Mouse (Mus musculus): ENCODE data around the gene Spint2. TPM values are rescaled to one million over a fixed set of nuclear protein-coding genes. Genes with fewer than 3 reads are reported as not detected.

Gene Spint2
- total RNA-seq, 1 experiment from 2014 or later = 31.5 TPM

GRCm38 (mm10) chr7:29280801-29281200, 911 bp downstream of the Spint2 start:
- peak; percentile 19 for DNase-seq

- peak; percentile 29 for DNase-seq
Measured at GRCm38 (mm10) chr7:29279924-29280323, 1.8 kb downstream of the Spint2 start.

GRCm38 (mm10) chr7:29279261-29279660, 2.5 kb downstream of the Spint2 start:
- DNase-seq = no peak

GRCm38 (mm10) chr7:29277510-29277909, 4.2 kb downstream of the Spint2 start:
- no peak for DNase-seq

GRCm38 (mm10) chr7:29276715-29277114, 5.0 kb downstream of the Spint2 start:
- no peak for DNase-seq

GRCm38 (mm10) chr7:29271687-29272465, 9.8 kb downstream of the Spint2 start:
- DNase-seq = no peak

GRCm38 (mm10) chr7:29270445-29270844, 11.3 kb downstream of the Spint2 start:
- no peak for DNase-seq

GRCm38 (mm10) chr7:29266931-29267330, 14.8 kb downstream of the Spint2 start:
- no peak for DNase-seq

- no peak for DNase-seq
Measured at GRCm38 (mm10) chr7:29265636-29266035, 16.1 kb downstream of the Spint2 start.

- DNase-seq = no peak
Measured at GRCm38 (mm10) chr7:29263831-29264230, 17.9 kb downstream of the Spint2 start.

GRCm38 (mm10) chr7:29262151-29262550, 19.6 kb downstream of the Spint2 start:
- DNase-seq = no peak

- DNase-seq = no peak
Measured at GRCm38 (mm10) chr7:29259781-29260730, 21.7 kb downstream of the Spint2 start.

- peak; percentile 65 for DNase-seq
Measured at GRCm38 (mm10) chr7:29257368-29257767, 24.3 kb downstream of the Spint2 start.

GRCm38 (mm10) chr7:29255875-29256274, 25.8 kb downstream of the Spint2 start:
- no peak for DNase-seq

- no peak for DNase-seq
Measured at GRCm38 (mm10) chr7:29253842-29254241, 27.9 kb downstream of the Spint2 start.

- DNase-seq = no peak
Measured at GRCm38 (mm10) chr7:29251166-29251565, 30.5 kb downstream of the Spint2 start.

GRCm38 (mm10) chr7:29248261-29248841, 33.4 kb downstream of the Spint2 start, which contains the start of gene 2200002D01Rik:
2200002D01Rik (minus strand) TSS chr7:29248466.
- DNase-seq = peak; percentile 50

GRCm38 (mm10) chr7:29247706-29248105, 34.0 kb downstream of the Spint2 start:
- DNase-seq = peak; percentile 29

GRCm38 (mm10) chr7:29247314-29247700, 34.4 kb downstream of the Spint2 start:
- DNase-seq = peak; percentile 89

- DNase-seq = no peak
Measured at GRCm38 (mm10) chr7:29246619-29247313, 34.9 kb downstream of the Spint2 start.

GRCm38 (mm10) chr7:29246015-29246414, 35.7 kb downstream of the Spint2 start:
- DNase-seq = no peak
